Mouse (Mus musculus) CH12.LX (cell line): Measurements from ENCODE around the gene Wnk4. TPM values are rescaled to one million over a fixed set of nuclear protein-coding genes. Genes with fewer than 3 reads are reported as not detected.

Experiments
- DNase-seq: peaks from one replicate; pipeline ENCODE4 v3.0.0-alpha.2; 2013; ENCODE audit errors: extremely low read depth
- H3K27ac ChIP-seq: 2 replicates; pipeline ENCODE4 v1.5.1; 2012; ENCODE audit warnings: low read depth, mild to moderate bottlenecking, control low read depth, moderate library complexity; ENCODE audit not compliant: insufficient read depth
- H3K27me3 ChIP-seq: replicated peaks from 2 replicates; pipeline ENCODE3; 2012; ENCODE audit warnings: inconsistent platforms
- H3K36me3 ChIP-seq, 2 experiments: replicated peaks in 1 of 2; 2 replicates each; pipeline versions ENCODE3 to v1.6.1; 2012; ENCODE audit warnings: inconsistent platforms in 1 of 2, low read length in 1 of 2, mild to moderate bottlenecking in 1 of 2, mixed read lengths in 1 of 2, moderate library complexity in 1 of 2; ENCODE audit not compliant: control insufficient read depth in 1 of 2, insufficient read depth in 1 of 2
- H3K4me1 ChIP-seq, 2 experiments: 2 replicates each; pipeline ENCODE4 v1.6.1; 2012; ENCODE audit warnings: inconsistent platforms in 1 of 2, moderate library complexity in 1 of 2; ENCODE audit not compliant: insufficient read depth in 2 of 2, control insufficient read depth in 1 of 2
- H3K4me2 ChIP-seq: 2 replicates; pipeline ENCODE4 v1.6.1; 2012; ENCODE audit warnings: low read depth, mild to moderate bottlenecking, control low read depth; ENCODE audit not compliant: poor library complexity, insufficient read depth, severe bottlenecking
- H3K4me3 ChIP-seq, 3 experiments: fragments of 150-350 bp in 1 of 3; sonication (generic) in 1 of 3; replicated peaks in 1 of 3; 2 replicates each; pipeline versions ENCODE3 to v1.5.1; 2011 to 2012; ENCODE audit warnings: low read depth in 2 of 3, low read length in 2 of 3, mild to moderate bottlenecking in 2 of 3, moderate library complexity in 2 of 3, control low read depth in 1 of 3, improper control_type of control experiment in 1 of 3, inconsistent platforms in 1 of 3, mixed read lengths in 1 of 3; ENCODE audit not compliant: poor library complexity in 1 of 3
- H3K79me2 ChIP-seq: replicated peaks from 2 replicates; pipeline ENCODE4 v1.6.1; 2012; ENCODE audit warnings: mild to moderate bottlenecking, moderate library complexity; ENCODE audit not compliant: control insufficient read depth, poor library complexity, insufficient read depth, severe bottlenecking; ENCODE audit errors: extremely low read depth
- H3K9ac ChIP-seq: 2 replicates; pipeline ENCODE4 v1.6.1; 2012; ENCODE audit warnings: low read depth, mild to moderate bottlenecking, control low read depth, moderate library complexity; ENCODE audit not compliant: insufficient read depth
- H3K9me3 ChIP-seq: replicated peaks from 2 replicates; pipeline ENCODE3; 2012; ENCODE audit warnings: low read length, inconsistent platforms, mixed read lengths
- CHD2 ChIP-seq: IDR thresholded peaks from 2 replicates; pipeline ENCODE4 v1.6.1; 2011; ENCODE audit warnings: low read length, improper control_type of control experiment
- CTCF ChIP-seq, 2 experiments: IDR thresholded peaks in 1 of 2; conservative IDR thresholded peaks in 1 of 2; 2 replicates each; pipeline ENCODE4 v1.5.1; 2011 to 2012; ENCODE audit warnings: low read depth in 2 of 2, low read length in 2 of 2, improper control_type of control experiment in 1 of 2, inconsistent platforms in 1 of 2, mild to moderate bottlenecking in 1 of 2, moderate library complexity in 1 of 2
- E2F4 ChIP-seq: IDR thresholded peaks from 2 replicates; pipeline ENCODE4 v1.6.1; 2011; ENCODE audit warnings: low read depth, low read length, improper control_type of control experiment; ENCODE audit not compliant: insufficient replicate concordance
- ELF1 ChIP-seq: IDR thresholded peaks from 2 replicates; pipeline ENCODE4 v1.6.1; 2014; ENCODE audit warnings: low read depth, mild to moderate bottlenecking, inconsistent platforms, low read length, improper control_type of control experiment
- EP300 ChIP-seq: IDR thresholded peaks from 2 replicates; pipeline ENCODE4 v1.6.1; 2011; ENCODE audit warnings: low read length, improper control_type of control experiment
- HCFC1 ChIP-seq: IDR thresholded peaks from 2 replicates; pipeline ENCODE4 v1.6.1; 2012; ENCODE audit warnings: low read depth, mild to moderate bottlenecking, inconsistent platforms, low read length, improper control_type of control experiment
- JUN ChIP-seq: IDR thresholded peaks from 2 replicates; pipeline ENCODE4 v1.6.1; 2011; ENCODE audit warnings: low read depth, mild to moderate bottlenecking, low read length, improper control_type of control experiment, moderate library complexity; ENCODE audit not compliant: insufficient read depth
- MAFK ChIP-seq: IDR thresholded peaks from 2 replicates; pipeline ENCODE4 v1.6.1; 2011; ENCODE audit warnings: low read length, improper control_type of control experiment; ENCODE audit not compliant: insufficient replicate concordance
- MAX ChIP-seq: IDR thresholded peaks from 2 replicates; pipeline ENCODE4 v1.6.1; 2011; ENCODE audit warnings: low read length, improper control_type of control experiment
- MAZ ChIP-seq: IDR thresholded peaks from 2 replicates; pipeline ENCODE4 v1.6.1; 2012; ENCODE audit warnings: low read depth, mild to moderate bottlenecking, inconsistent platforms, low read length, improper control_type of control experiment, moderate library complexity
- MYC ChIP-seq: IDR thresholded peaks from 2 replicates; pipeline ENCODE4 v1.6.1; 2011; ENCODE audit warnings: low read depth, mild to moderate bottlenecking, improper control_type of control experiment, low read length
- NELFE ChIP-seq: IDR thresholded peaks from 2 replicates; pipeline ENCODE4 v1.6.1; 2011; ENCODE audit warnings: low read depth, low read length, improper control_type of control experiment
- NRF1 ChIP-seq: IDR thresholded peaks from 2 replicates; pipeline ENCODE4 v1.6.1; 2014; ENCODE audit warnings: low read depth, mild to moderate bottlenecking, inconsistent platforms, low read length, improper control_type of control experiment, moderate library complexity
- PAX5 ChIP-seq: IDR thresholded peaks from 2 replicates; pipeline ENCODE4 v1.6.1; 2012; ENCODE audit warnings: low read length, inconsistent platforms, mixed read lengths
- POLR2A ChIP-seq: IDR thresholded peaks from 2 replicates; pipeline ENCODE4 v1.6.1; 2011; ENCODE audit warnings: low read depth, mild to moderate bottlenecking, improper control_type of control experiment, low read length
- POLR2AphosphoS2 ChIP-seq: IDR thresholded peaks from 2 replicates; pipeline ENCODE4 v1.6.1; 2011; ENCODE audit warnings: low read depth, low read length, improper control_type of control experiment
- RAD21 ChIP-seq: IDR thresholded peaks from 2 replicates; pipeline ENCODE4 v1.6.1; 2011; ENCODE audit warnings: low read depth, mild to moderate bottlenecking, low read length, improper control_type of control experiment, moderate library complexity
- SIN3A ChIP-seq: IDR thresholded peaks from 2 replicates; pipeline ENCODE4 v1.6.1; 2012; ENCODE audit warnings: low read length, improper control_type of control experiment, inconsistent platforms
- SMC3 ChIP-seq: IDR thresholded peaks from 2 replicates; pipeline ENCODE4 v1.6.1; 2011; ENCODE audit warnings: low read depth, low read length, improper control_type of control experiment
- TBP ChIP-seq: conservative IDR thresholded peaks from 2 replicates; pipeline ENCODE4 v1.6.1; 2011; ENCODE audit warnings: low read depth, low read length, improper control_type of control experiment
- TCF12 ChIP-seq: IDR thresholded peaks from 2 replicates; pipeline ENCODE4 v1.6.1; 2014; ENCODE audit warnings: low read depth, mild to moderate bottlenecking, inconsistent platforms, low read length, improper control_type of control experiment
- USF1 ChIP-seq: IDR thresholded peaks from 2 replicates; pipeline ENCODE4 v1.6.1; 2014; ENCODE audit warnings: low read depth, mild to moderate bottlenecking, inconsistent platforms, low read length, improper control_type of control experiment
- ZC3H11A ChIP-seq: IDR thresholded peaks from 2 replicates; pipeline ENCODE4 v1.6.1; 2012; ENCODE audit warnings: low read depth, mild to moderate bottlenecking, inconsistent platforms, low read length, improper control_type of control experiment
- ZNF384 ChIP-seq: IDR thresholded peaks from 2 replicates; pipeline ENCODE4 v1.6.1; 2012; ENCODE audit warnings: low read depth, low read length, improper control_type of control experiment, inconsistent platforms
- dilution Hi-C: fragments of 300-500 bp; cut with MboI; formaldehyde crosslinking; loops from 2 replicates; pipeline ENCODE4 v1.14.3; 2020; ENCODE audit warnings: low sequenced_read_pairs; ENCODE audit not compliant: extremely low pct_unique_long_range_greater_than_20kb, extremely low pct_ligation_motif_present
- in situ Hi-C: fragments of 300-500 bp; cut with MboI; formaldehyde crosslinking; loops from 3 replicates; pipeline ENCODE4 v1.14.3; 2019; ENCODE audit warnings: low sequenced_read_pairs, low pct_ligation_motif_present, low pct_unique_long_range_greater_than_20kb, mixed read lengths
- polyA plus RNA-seq: library from polyadenylated mRNA; unstranded; fragments of >175 nt; gene quantifications from 2 replicates; pipeline ENCODE4 v1.2.1, GENCODE M21; 2012; ENCODE audit warnings: low read depth; ENCODE audit not compliant: insufficient read length
- total RNA-seq, 2 experiments: library from RNA; depleted of rRNA; stranded (reverse); fragments of 300-350 nt in 1 of 2; fragments of >200 nt in 1 of 2; gene quantifications; 2 replicates each; pipeline ENCODE4 v1.2.3; 2012 to 2014

Wnk4 gene
- total and polyA plus RNA-seq, 3 experiments: 0.85 to 7.8 (median 0.90) TPM

- no peaks in the 10 kb centered on the region for H3K36me3 ChIP-seq
Measured at GRCm38 (mm10) chr11:101248258-101248994, 11.9 kb upstream of the Wnk4 start.

GRCm38 (mm10) chr11:101251031-101251430 lies 9.3 kb upstream of the Wnk4 start:
- Histone ChIP-seq H3K4me2 (no peak overlapping the region), H3K9ac (no peak overlapping the region), H3K36me3 (peaks cover 3% of the 10 kb centered on the region in 2 experiments), H3K4me3 (no peak overlapping the region), H3K79me2 (peaks cover 12% of the 10 kb centered on the region), H3K9me3 (no peaks in the 10 kb centered on the region), H3K27me3 (peaks cover 32% of the 10 kb centered on the region), H3K27ac (no peak overlapping the region), H3K4me1 (peaks cover 5 to 25% of the 10 kb centered on the region in 2 experiments)
- no peak for TF ChIP-seq ZNF384
- TF ChIP-seq ELF1: no peak
- no peak for TF ChIP-seq E2F4
- no peak for TF ChIP-seq EP300
- no peak for TF ChIP-seq POLR2A
- no peak for TF ChIP-seq MAX
- TF ChIP-seq MAZ: no peak
- TF ChIP-seq MAFK: no peak
- TF ChIP-seq CHD2: no peak
- no peak for TF ChIP-seq NRF1
- no peak for TF ChIP-seq HCFC1
- no peak for TF ChIP-seq PAX5
- no peak for TF ChIP-seq TCF12
- TF ChIP-seq JUN: no peak
- TF ChIP-seq CTCF (conservative IDR thresholded peaks at IDR 0.05 in 1 of 2, IDR thresholded peaks at IDR 0.05 in 1 of 2; ENCODE audit: low read depth in 2 of 2, low read length in 2 of 2): no peak
- TF ChIP-seq POLR2AphosphoS2: no peak
- TF ChIP-seq USF1: no peak
- TF ChIP-seq SIN3A: no peak
- TF ChIP-seq RAD21: no peak
- dilution Hi-C loops: no loop called here
- in situ Hi-C loops: loop anchor here (5.0 kb wide), 1 partner anchor 34 kb away; no protein-coding TSS in a partner anchor
- no peak for DNase-seq

More at GRCm38 (mm10) chr11:101248258-101248994, 11.9 kb upstream of the Wnk4 start:
- TF ChIP-seq PAX5 (no peak), SMC3 (peak; percentile 87), ZC3H11A (peak; percentile 49), RAD21 (peak; percentile 76), TBP (no peak), CTCF (conservative IDR thresholded peaks at IDR 0.05 in 1 of 2, IDR thresholded peaks at IDR 0.05 in 1 of 2; ENCODE audit: low read depth in 2 of 2, low read length in 2 of 2) (peak in 1 of 2 experiments; percentile 86; a peak in 3 of 4 replicates), NELFE (no peak), MYC (peak; percentile 65; the same call in 1 of the 2 replicates)
- H3K9ac ChIP-seq: no peak overlapping the region
- dilution Hi-C loops (no loop called here), in situ Hi-C loops (no loop called here)
- no peak overlapping the region for H3K4me2 ChIP-seq
- H3K27me3 ChIP-seq: peaks cover 58% of the 10 kb centered on the region
- H3K9me3 ChIP-seq: no peaks in the 10 kb centered on the region
- peaks cover 7 to 14% of the 10 kb centered on the region in 2 experiments for H3K4me1 ChIP-seq
- H3K79me2 ChIP-seq: no peaks in the 10 kb centered on the region
- no peak overlapping the region for H3K4me3 ChIP-seq
- peak; percentile 81 for DNase-seq
- no peak overlapping the region for H3K27ac ChIP-seq
